Mouse (Mus musculus) activated CD4-positive, CD25-positive, alpha-beta regulatory T cell, adult 9 weeks (primary cell): ENCODE results near the gene Mybbp1a. TPM values are rescaled to one million over a fixed set of nuclear protein-coding genes. Genes with fewer than 3 reads are reported as not detected.

Source experiments
- polyA plus RNA-seq: library from polyadenylated mRNA; unstranded; fragments of 100-300 nt; shearing (Covaris generic); gene quantifications from one replicate; pipeline ENCODE4 v1.2.1, GENCODE M21; 2017

Gene Mybbp1a
- polyA plus RNA-seq: 119 TPM

GRCm38 (mm10) chr11:72440965-72441664 lies at the start of gene Mybbp1a:
Gene Mybbp1a, plus strand, starts transcription at chr11:72441355.

GRCm38 (mm10) chr11:72411093-72411921 lies 29.8 kb upstream of the Mybbp1a start, which contains the start of gene Smtnl2:
Gene Smtnl2, minus strand, starts transcription at chr11:72411713.

DNA sequence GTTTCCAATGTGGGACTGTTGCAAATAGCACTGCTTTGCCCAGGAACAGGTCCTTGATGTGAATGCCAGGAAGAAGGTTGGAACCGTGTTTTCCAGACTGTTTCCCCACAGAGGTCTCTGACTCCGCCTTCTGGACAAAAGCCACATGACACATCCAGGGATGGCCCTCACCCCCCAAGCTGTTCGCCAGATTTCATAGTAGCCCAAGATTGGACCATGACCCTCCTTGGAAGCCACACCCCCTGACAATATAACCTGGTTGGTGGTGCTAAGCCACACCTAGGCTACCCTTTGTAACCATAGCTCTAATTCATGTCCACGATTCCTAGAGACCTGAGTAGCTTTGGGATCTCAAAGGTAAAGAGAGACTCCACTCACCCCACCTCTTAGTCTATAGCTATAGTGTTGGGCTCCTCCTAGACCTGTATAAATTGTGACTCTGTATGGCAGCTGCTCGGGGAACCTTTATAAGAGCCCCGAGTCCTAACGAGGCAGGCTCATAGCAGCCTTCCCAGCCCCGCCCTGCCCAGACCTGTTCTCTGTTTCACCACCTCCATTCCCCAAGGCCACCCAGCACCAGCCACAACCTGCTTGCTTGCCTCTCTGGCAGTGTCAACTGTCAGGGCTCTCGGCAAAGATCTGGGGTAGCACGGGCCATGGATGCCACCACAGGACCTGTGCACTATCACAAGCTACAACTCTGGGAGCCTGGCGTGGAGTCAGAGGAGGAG lies 6.0 kb upstream of the Mybbp1a start, which contains the start of gene Ggt6:
Gene Ggt6, plus strand, starts transcription at position 564 of the 731 bp plus-strand sequence.

DNA sequence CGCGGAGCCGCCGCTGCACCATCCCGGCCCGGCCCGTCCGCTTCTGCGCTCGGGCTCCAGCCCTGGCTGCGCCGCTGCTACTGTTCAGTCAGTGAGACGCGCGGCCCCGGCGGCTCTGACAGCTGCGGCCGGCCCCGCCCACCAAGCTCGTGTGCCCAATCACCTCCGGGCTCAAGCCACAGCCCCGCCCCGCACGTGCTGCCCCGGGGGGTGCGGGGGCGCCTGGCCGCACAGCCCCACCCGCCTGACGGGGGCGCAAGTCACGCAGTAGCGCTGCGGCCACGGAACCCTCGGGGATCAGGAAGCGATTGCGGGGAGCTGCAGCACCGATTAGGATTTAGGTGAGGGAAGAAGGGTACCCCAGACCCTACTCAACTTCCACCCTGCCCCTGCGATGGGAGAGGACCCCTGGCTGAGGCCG lies 48.7 kb downstream of the Mybbp1a start, which contains the start of gene Spns2:
Gene Spns2, minus strand, starts transcription at position 24 of the 421 bp plus-strand sequence.

Other genes starting within 250 kb of the Mybbp1a start
- 0.22 TPM for gene Gm43951, start 234.5 kb upstream of the Mybbp1a start, polyA plus RNA-seq
- gene 4933427D14Rik, start 233.9 kb upstream of the Mybbp1a start, polyA plus RNA-seq: 30.7 TPM
- 118 TPM for gene Txndc17, start 233.8 kb upstream of the Mybbp1a start, polyA plus RNA-seq
- 23.5 TPM for gene Med31, start 225.8 kb upstream of the Mybbp1a start, polyA plus RNA-seq
- not detected for gene Slc13a5, start 174.1 kb upstream of the Mybbp1a start, polyA plus RNA-seq
- gene Xaf1, start 139.7 kb upstream of the Mybbp1a start, polyA plus RNA-seq: 109 TPM
- gene Fbxo39, start 126.9 kb upstream of the Mybbp1a start, polyA plus RNA-seq: 0.43 TPM
- gene Tekt1, start 78.9 kb upstream of the Mybbp1a start, polyA plus RNA-seq: not detected
- gene Smtnl2, start 29.6 kb upstream of the Mybbp1a start, polyA plus RNA-seq: 0.10 TPM
- gene Ggt6, start 5.8 kb upstream of the Mybbp1a start, polyA plus RNA-seq: not detected
- gene Spns2, start 48.5 kb downstream of the Mybbp1a start, polyA plus RNA-seq: not detected
- 1.1 TPM for gene Spns3, start 109.2 kb downstream of the Mybbp1a start, polyA plus RNA-seq
- 60.5 TPM for gene Ube2g1, start 165.9 kb downstream of the Mybbp1a start, polyA plus RNA-seq
- gene Ankfy1, start 248.7 kb downstream of the Mybbp1a start, polyA plus RNA-seq: 79.6 TPM